Mouse (Mus musculus) heart, adult 18-20 months (tissue): ENCODE results near the gene Hs1bp3. TPM values are rescaled to one million over a fixed set of nuclear protein-coding genes. Genes with fewer than 3 reads are reported as not detected.
A peak's percentile ranks its signal among the peaks of the same experiment; 100 is the strongest.

Experiments used
- DNase-seq, 2 experiments: peaks; one replicate each; pipeline ENCODE4 v3.0.0; 2021 to 2022; ENCODE audit warnings: mixed read lengths in 1 of 2
- total RNA-seq, 2 experiments: library from RNA; stranded (reverse); gene quantifications; 2 replicates each; pipeline ENCODE4 v1.2.3; 2021

Gene Hs1bp3
- total RNA-seq, 2 experiments from 2014 or later: 13.8 to 15.6 TPM

- no peak for DNase-seq
Observed at GRCm38 (mm10) chr12:8362400-8362799, 49.2 kb downstream of the Hs1bp3 start.

GRCm38 (mm10) chr12:8364321-8364838, 51.1 kb downstream of the Hs1bp3 start:
- DNase-seq: no peak

GRCm38 (mm10) chr12:8365336-8365735, 52.1 kb downstream of the Hs1bp3 start:
- peak in 1 of 2 experiments; percentile 47 for DNase-seq

DNA sequence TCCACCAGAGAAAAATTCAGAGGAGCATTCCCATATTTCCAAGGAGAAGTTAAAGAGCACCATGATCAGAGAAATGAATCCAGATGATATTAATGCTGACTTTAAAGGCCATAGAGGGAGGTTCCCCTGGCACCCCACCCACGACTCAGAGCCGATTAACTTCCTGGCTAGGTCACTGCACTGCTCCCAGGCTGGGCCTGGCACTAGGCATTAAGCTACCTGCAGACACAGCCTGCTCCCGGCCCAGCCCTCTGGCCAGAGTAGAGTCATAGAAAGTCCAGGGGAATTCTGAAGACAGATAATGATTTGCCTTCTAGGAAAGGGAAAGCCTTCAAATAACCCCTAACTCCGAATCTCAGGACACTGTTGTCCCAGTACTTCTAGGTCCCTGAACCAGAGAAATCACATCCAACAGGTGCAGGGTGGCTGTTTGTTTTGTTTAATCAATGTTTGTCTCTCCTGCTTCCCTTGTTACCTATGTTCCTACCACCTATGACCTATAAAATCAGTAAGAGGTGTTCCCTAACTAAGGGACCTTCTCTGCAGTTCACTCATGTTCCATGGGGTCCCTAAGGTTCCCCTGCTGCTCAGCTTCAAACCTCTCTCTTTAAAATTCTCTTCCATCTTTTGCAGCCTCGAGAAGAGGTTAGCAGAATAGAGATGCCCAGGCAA, 52.8 kb downstream of the Hs1bp3 start:
- DNase-seq: no peak

DNA sequence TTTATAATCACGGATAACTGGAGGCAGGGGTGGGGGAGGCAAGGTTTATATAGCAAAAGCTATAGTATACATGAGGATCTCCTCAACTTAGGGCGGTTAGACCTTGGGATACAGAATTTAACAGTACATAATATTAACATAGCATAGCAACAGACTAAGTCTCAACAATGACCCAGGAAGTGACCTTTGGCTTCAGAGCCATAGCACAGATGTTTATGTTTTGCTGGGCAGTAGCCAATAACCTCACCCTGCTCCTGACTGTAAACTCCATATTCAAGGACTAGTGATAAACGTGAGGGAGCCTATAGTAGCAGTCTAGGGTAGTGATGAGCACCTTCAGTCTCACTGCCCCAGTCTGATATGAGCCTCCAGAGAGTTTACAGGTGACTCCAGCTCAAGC, 53.5 kb downstream of the Hs1bp3 start:
- DNase-seq: no peak

DNA sequence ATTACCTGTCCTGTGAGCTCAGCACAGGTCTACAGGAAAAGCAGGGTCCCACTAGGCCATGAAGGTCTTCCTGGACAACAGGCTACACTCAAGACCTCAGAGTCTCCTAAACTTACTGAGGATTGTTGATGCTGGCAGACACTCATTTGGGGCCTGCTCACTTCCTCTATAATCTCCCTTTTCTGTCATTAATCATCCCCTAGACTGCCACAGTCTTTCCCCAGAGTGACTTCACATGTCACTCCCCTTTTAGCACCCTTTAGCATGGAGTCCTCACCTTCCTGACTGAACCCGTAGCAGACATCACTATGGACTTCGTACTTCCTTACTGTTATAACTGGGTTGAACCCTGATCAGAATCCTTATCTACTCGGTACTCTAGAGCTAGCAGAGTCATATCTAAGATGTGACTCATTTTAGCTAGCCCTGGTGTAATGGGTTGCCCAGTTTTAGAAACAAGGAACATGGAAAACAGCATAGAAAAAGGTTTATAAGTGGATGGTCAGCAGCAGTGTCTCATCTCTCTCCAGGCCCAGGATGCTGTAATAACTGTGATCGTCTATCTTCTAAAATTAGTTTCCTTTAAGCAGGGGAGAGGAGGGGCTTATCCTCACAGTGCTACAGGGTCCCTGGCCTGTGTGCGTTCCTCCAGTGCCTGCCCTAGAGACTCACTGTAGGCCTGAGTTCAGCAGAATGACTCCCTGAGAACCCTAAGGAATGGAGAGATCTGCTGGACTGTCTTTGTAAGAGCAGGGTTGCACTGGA, 58.7 kb downstream of the Hs1bp3 start:
- DNase-seq: no peak

DNA sequence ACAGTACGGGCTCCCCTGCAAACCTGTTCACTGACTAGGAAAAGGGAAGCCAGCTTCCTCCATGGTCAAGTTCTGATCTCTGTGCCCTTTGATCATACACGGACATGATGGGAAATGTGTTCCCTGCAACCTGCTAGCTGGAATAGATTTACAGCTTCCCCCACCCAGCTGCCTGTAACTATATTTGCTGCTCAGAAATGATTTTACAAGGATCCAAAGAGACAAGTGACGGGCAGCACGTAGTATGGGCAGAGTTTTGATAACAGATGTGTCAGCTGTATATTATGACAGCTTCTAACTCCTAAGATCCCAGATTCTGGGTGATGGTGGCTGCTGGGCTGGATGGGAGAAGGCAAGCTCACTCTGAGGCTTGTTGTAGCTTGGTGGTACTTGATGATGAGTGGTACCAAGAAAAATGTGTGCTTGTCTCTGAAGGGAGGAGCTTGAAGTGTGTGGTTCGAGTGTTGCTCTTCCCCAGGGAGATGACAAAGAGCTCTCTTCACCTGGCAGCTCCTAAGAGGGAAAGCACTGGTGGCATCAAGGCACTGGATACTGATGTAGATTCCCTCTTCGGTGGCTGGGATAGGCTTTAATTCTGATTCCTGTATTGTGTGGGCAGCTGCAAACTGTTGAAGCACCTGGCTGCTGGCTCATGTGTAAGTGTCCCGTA, 59.4 kb downstream of the Hs1bp3 start:
- no peak for DNase-seq

DNA sequence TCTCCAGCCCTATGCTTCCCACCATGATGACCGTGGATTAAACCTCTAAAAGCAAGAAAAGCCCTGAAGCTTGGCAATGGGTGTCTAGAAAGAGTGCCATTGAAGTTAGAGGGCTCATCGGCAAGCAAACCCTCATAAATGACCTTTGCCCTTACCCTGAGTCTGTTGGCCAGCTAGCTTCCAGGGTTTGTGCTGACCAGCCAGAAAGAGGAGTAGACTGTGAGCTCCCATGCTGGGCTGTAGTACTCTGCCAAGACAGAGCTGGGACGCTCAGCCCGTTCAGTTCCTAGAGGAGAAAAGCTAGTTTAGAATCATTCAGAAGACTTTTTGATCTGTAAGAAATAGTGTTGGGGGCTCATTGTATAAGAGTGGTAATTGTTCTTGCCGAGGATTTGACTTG, 60.5 kb downstream of the Hs1bp3 start:
- DNase-seq: no peak

DNA sequence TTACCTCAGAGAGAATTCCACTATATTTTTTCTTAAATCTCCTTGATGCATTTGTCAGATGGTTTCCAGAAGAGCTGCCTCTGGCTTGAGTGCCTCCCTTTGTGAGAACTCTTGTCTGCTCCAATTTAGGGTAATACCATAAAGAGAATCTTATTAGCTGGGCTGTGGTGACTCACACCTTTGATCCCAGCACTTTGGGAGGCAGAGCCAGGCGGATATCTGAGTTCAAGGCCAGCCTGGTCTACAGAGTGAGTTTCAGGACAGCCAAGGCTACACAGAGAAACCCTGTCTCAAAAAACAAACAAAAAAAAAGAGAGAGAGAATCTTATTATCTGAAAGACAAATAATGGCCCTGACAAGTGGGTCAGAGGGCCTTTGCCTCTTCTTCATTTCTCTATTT, 63.9 kb downstream of the Hs1bp3 start:
- no peak for DNase-seq

DNA sequence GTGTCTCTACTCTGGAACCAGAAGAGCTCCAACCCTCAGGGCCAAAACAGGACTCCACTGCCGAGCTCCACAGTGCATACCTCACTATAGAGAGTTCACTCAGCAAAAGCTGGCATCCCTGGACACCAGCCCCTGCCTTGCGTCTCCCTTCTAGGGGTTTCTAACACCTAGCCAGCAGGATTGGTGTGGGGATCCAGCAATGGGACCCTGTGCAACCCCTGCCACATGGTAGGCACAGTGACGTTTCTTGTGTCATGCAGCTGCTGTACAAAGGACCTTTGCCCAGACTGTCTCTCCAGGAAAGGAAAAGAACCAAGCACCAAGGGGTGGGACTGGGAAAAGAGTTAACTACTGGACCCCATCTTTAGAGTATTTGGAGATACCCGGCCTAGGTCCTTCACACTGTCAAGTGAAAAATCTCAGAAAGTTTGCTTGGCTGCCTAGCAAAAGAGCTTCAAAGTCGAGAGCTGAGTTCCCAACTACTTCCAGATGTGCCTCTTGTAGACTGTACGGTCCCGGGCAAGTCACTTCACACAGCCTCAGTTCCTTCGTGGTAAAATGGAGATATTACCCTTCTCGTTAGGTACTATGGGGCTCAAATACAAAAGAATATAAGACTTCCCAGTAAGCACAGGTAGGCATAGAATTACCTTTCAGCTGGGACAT, 64.9 kb downstream of the Hs1bp3 start:
- DNase-seq: no peak

DNA sequence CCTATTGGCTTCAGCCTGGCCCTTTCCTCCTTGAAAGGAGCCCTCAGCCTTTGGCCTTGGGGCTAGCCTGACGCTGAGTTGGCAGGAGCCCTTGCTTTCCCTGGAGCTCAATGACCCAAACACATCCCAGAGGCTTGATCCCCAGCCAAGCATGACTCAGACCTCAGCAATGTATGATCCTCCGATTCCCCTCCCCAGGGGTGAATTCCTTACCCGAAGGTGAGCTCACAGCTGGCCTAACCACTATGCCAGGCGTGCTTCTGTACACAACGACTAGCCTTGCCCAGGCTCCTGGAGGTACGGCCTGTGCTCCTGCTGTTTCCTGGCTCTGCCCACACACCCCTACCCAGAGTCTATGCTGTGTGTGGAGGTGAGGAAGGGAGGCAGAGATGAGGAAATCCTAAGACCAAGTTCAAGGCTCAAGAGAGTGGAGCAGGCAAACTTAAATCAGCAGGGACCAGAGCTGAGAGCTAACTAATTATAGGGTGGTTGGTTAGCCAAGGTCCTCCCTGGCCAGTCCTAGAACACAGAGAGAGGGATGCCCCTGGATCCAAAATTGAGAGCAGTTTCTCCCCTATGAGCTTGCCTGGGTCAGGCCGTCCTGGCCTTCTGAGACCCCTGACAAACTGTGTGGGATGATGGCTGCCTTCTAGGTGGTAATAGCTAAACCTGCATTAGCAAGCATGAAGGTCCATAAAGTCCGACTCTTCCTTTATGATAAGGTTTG, 66.7 kb downstream of the Hs1bp3 start:
- DNase-seq: peak; percentile 88 to 92

- no peak for DNase-seq
Observed at GRCm38 (mm10) chr12:8380944-8381343, 67.7 kb downstream of the Hs1bp3 start.

DNA sequence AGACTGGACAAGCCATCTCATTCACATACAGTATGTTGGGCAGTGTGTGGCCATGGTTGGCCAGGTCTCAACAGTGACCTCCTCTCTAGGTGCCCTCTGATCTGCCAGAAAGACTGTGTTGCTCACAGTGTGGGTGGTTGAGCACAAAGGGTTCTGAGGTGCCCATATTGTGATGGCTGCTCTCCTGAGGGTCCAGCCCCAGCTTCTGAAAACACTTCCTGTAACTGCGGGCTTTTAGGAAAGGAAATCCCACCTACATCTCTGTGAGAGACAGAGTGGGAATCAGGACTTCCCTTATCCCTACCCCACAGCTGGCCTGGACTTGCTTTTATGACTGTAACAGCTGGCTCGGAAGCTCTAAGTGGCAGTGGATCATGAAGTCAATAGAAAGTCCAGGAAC, 68.7 kb downstream of the Hs1bp3 start:
- no peak for DNase-seq

GRCm38 (mm10) chr12:8383822-8384221, 70.6 kb downstream of the Hs1bp3 start:
- no peak for DNase-seq

- peak; percentile 63 to 78 for DNase-seq
Observed at GRCm38 (mm10) chr12:8386451-8387011, 73.3 kb downstream of the Hs1bp3 start.

GRCm38 (mm10) chr12:8387281-8387680, 74.0 kb downstream of the Hs1bp3 start:
- no peak for DNase-seq

DNA sequence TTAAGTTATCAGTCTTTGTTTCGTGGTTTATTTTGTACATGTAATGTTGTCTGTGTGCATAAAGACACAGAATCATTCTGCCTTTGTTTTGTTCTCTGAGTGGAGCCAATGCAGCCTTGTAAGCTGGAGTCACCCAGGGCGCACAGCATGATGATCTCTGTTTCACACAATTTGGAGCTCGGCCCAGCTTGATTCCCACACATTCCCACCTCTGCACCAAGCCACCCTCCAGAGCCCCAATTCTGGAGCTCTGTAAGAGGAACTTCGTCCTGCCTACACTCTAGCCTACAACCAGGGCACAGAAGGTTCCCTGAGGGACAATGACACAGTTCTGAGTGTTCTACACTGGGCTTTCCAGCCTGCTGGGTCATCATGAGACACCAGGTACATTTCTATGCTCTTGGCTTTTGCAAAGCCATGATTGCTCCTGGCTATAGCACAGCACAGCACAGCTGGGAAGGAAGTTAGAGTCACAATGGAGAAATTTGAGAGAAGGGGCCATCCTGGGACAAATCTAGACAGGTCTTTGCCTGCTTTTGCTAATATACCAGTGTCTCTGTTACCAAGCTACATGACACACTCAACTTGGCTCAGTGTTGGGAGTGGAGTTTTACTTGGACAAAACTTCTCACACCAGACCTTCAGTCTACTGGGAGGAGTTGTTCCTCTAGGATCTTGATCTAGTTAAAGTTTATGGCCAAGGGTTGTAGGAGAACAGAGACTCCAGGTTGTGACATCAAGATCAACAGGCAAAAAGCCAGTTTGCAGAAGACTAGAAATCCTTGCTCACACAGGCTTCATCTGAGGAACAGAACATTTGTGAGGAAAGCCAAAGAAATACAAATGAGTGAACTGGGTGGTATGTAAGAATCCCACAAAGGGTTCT, 75.5 kb downstream of the Hs1bp3 start:
- DNase-seq: peak in 1 of 2 experiments; percentile 24

DNA sequence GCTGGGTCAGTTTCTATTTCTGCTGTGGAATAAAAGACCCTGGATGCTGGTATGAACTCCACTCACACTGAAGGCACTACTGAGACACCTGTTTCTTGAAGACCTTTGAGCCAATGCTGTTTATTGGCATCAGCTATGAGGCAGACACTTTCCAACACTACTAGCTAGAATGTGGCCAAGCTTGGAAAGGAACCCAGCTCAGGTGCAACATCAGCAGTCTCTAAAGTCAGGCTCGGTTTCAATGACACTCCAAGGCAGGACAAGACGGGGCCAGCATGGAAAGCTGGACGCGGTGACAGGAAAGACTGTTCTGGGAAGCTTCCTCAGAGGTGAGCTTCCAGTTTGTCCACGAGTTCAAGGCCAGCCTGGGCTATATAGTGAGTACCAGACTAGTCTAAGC, 80.0 kb downstream of the Hs1bp3 start:
- no peak for DNase-seq
